Mouse (Mus musculus): ENCODE measurements at regions not wholly inside any gene's neighbourhood (a gene's known extent, or its start where the extent isn't known, plus 50 kb on each side); places are given as distances from the start of the nearest gene placed in this dataset.

GRCm38 (mm10) chr14:76624626-76625378, 68.1 kb upstream of the Serp2 start:
- no peak for TF ChIP-seq CTCF (IDR thresholded peaks at IDR 0.05)
- intact Hi-C loops (cut with DNase I) = no loop called here
- no peak overlapping the region; the same call in 1 of the 2 replicates for H3K27ac ChIP-seq
- H3K4me3 ChIP-seq = no peak overlapping the region
- DNase-seq = no peak

- TF ChIP-seq CTCF (IDR thresholded peaks at IDR 0.05) = no peak
- H3K27ac ChIP-seq = peak overlapping the region; percentile 79
- intact Hi-C loops (cut with DNase I) = no loop called here
- H3K4me3 ChIP-seq = no peak overlapping the region
- DNase-seq = no peak
These were observed 66.8 kb upstream of the Serp2 start for GRCm38 (mm10) chr14:76623371-76623988.

GRCm38 (mm10) chr14:76622634-76623291, 66.1 kb upstream of the Serp2 start:
- no peak for TF ChIP-seq CTCF (IDR thresholded peaks at IDR 0.05)
- DNase-seq = no peak
- peak overlapping the region; percentile 79 for H3K27ac ChIP-seq
- intact Hi-C loops (cut with DNase I) = no loop called here
- H3K4me3 ChIP-seq = peak overlapping the region; percentile 48

- intact Hi-C loops (cut with DNase I) = loop anchor here (10.0 kb wide), 1 partner anchor 256 kb away; no protein-coding TSS in a partner anchor
These were observed 62.3 kb upstream of the Serp2 start for GRCm38 (mm10) chr14:76619038-76619409.

GRCm38 (mm10) chr14:76618331-76619037, 61.8 kb upstream of the Serp2 start:
- intact Hi-C loops (cut with DNase I) = loop anchor here (10.0 kb wide), 1 partner anchor 256 kb away; no protein-coding TSS in a partner anchor
- peak overlapping the region; percentile 52 for H3K27ac ChIP-seq

More at GRCm38 (mm10) chr14:76619038-76619409, 62.3 kb upstream of the Serp2 start:
- Histone ChIP-seq H3K4me3 (no peak overlapping the region), H3K27ac (peak overlapping the region; percentile 40; the same call in 1 of the 2 replicates)
- TF ChIP-seq CTCF (IDR thresholded peaks at IDR 0.05) = no peak
- no peak for DNase-seq

GRCm38 (mm10) chr14:76617889-76618288, 61.2 kb upstream of the Serp2 start:
- intact Hi-C loops (cut with DNase I) = loop anchor here (10.0 kb wide), 1 partner anchor 257 kb away; no protein-coding TSS in a partner anchor
- no peak for TF ChIP-seq CTCF (IDR thresholded peaks at IDR 0.05)
- DNase-seq = no peak
- no peak overlapping the region for H3K4me3 ChIP-seq
- H3K27ac ChIP-seq = peak overlapping the region; percentile 52

More at GRCm38 (mm10) chr14:76618331-76619037, 61.8 kb upstream of the Serp2 start:
- TF ChIP-seq CTCF (IDR thresholded peaks at IDR 0.05) = no peak
- no peak for DNase-seq
- no peak overlapping the region for H3K4me3 ChIP-seq

- peak overlapping the region; percentile 40; the same call in 1 of the 2 replicates for H3K27ac ChIP-seq
- H3K4me3 ChIP-seq = no peak overlapping the region
- no peak for TF ChIP-seq CTCF (IDR thresholded peaks at IDR 0.05)
- no peak for DNase-seq
- intact Hi-C loops (cut with DNase I) = loop anchor here (10.0 kb wide), 1 partner anchor 257 kb away; no protein-coding TSS in a partner anchor
These were observed 60.8 kb upstream of the Serp2 start for GRCm38 (mm10) chr14:76617447-76617846.

- intact Hi-C loops (cut with DNase I) = loop anchor here (10.0 kb wide), 1 partner anchor 258 kb away; no protein-coding TSS in a partner anchor
- Histone ChIP-seq H3K27ac (no peak overlapping the region), H3K4me3 (no peak overlapping the region)
- DNase-seq = no peak
- TF ChIP-seq CTCF (IDR thresholded peaks at IDR 0.05) = no peak
These were observed 59.6 kb upstream of the Serp2 start for GRCm38 (mm10) chr14:76616367-76616683.

GRCm38 (mm10) chr14:76615603-76616366, 59.1 kb upstream of the Serp2 start:
- TF ChIP-seq CTCF (IDR thresholded peaks at IDR 0.05) = no peak
- no peak for DNase-seq
- Histone ChIP-seq H3K4me3 (no peak overlapping the region), H3K27ac (no peak overlapping the region)
- intact Hi-C loops (cut with DNase I) = loop anchor here (10.0 kb wide), 1 partner anchor 259 kb away; no protein-coding TSS in a partner anchor

GRCm38 (mm10) chr14:76615182-76615581, 58.5 kb upstream of the Serp2 start:
- intact Hi-C loops (cut with DNase I) = loop anchor here (10.0 kb wide), 1 partner anchor 260 kb away; no protein-coding TSS in a partner anchor
- no peak for DNase-seq
- H3K27ac ChIP-seq = peak overlapping the region; percentile 1; the same call in 1 of the 2 replicates
- TF ChIP-seq CTCF (IDR thresholded peaks at IDR 0.05) = no peak
- no peak overlapping the region for H3K4me3 ChIP-seq

GRCm38 (mm10) chr14:76614682-76615081, 58.0 kb upstream of the Serp2 start:
- intact Hi-C loops (cut with DNase I) = loop anchor here (5.0 to 10.0 kb wide), 2 partner anchors 107 to 260 kb away; no protein-coding TSS in a partner anchor
- DNase-seq = no peak
- H3K27ac ChIP-seq = peak overlapping the region; percentile 1; the same call in 1 of the 2 replicates
- no peak overlapping the region for H3K4me3 ChIP-seq
- TF ChIP-seq CTCF (IDR thresholded peaks at IDR 0.05) = no peak
